Mouse (Mus musculus) stomach, postnatal 0 days (tissue): Measurements from ENCODE around the gene Drc7.

Experiments used
- CTCF ChIP-seq: IDR thresholded peaks from 2 replicates; pipeline ENCODE4 v1.5.1; 2016; ENCODE audit warnings: antibody characterized with exemption, low read depth, mild to moderate bottlenecking, moderate library complexity
- EP300 ChIP-seq: optimal IDR thresholded peaks from 2 replicates; pipeline ENCODE3; 2016; ENCODE audit warnings: antibody characterized with exemption

DNA sequence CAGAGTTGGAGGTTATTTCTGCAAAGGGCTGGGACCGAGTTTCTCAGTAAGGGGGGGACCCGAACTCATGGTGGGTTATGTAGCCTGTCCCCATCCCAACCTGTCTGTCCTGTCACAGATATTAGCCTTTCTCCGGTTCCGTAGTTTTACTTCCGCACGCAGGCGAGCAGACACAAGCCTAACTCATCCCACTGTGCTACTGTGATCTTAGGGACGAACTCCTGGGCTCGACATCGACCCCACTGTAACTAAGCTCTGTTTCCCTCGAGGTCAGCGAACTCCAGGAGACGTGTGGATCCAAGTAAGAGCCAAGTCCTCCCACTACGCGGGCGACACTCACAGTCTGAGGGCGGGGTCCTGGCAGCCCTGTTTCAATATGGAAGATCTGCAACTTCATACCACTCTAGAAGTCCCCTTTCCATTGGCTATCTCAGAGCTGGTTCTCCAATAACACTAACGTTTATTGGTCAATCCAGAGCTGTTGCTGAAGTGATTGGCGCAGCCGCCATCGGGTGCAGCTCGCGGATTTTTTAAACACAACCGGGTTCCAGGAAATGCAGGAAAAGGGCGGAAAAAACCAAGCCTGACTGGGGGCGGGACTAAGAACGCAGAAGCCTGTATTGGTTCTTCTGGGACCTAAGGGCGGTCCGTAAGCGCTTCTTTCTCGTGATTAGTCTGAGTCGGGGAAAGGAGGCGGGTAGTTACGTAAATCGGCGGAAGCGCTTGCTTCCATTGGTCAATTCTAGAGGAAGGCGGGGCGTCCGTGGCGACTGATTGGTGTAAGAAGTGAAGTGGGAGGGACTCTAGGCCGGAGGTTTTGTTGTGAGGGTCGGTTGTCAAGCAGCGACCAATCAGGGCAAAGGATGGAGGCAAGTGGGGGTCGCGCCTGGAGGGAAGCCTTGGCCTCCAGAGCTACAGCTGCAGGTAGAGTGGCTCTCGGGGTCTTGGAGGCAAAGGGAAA is 25.8 kb downstream of the Drc7 start, which contains the start of gene Katnb1:
- TF ChIP-seq CTCF (no peak), EP300 (peak; percentile 99)
